Mouse (Mus musculus): Measurements from ENCODE around the gene Sox8.
A peak's percentile ranks its signal among the peaks of the same experiment; 100 is the strongest.

Gene Sox8

GRCm38 (mm10) chr17:25579332-25580047 lies 9.0 kb upstream of the Sox8 start:
- no peak for DNase-seq (ENCODE audit: low read depth, low spot score)

- DNase-seq (ENCODE audit: low read depth, low spot score) = peak; percentile 90
These were observed 8.4 kb upstream of the Sox8 start, which contains the start of gene Lmf1 for GRCm38 (mm10) chr17:25578920-25579319. TSS of gene Lmf1 (plus strand) at chr17:25579085.

- no peak for DNase-seq (ENCODE audit: low read depth, low spot score)
These were observed 7.2 kb upstream of the Sox8 start for GRCm38 (mm10) chr17:25577702-25578101.

- no peak for DNase-seq (ENCODE audit: low read depth, low spot score)
These were observed 6.8 kb upstream of the Sox8 start for GRCm38 (mm10) chr17:25577263-25577662.

- no peak for DNase-seq (ENCODE audit: low read depth, low spot score)
These were observed 5.5 kb upstream of the Sox8 start for GRCm38 (mm10) chr17:25576034-25576433.

GRCm38 (mm10) chr17:25575208-25575971 lies 4.9 kb upstream of the Sox8 start:
- DNase-seq (ENCODE audit: low read depth, low spot score) = no peak

- DNase-seq (ENCODE audit: low read depth, low spot score) = no peak
These were observed 951 bp upstream of the Sox8 start for GRCm38 (mm10) chr17:25571453-25571820.

- no peak for DNase-seq (ENCODE audit: low read depth, low spot score)
These were observed 446 bp downstream of the Sox8 start for GRCm38 (mm10) chr17:25569833-25570647.

- DNase-seq (ENCODE audit: low read depth, low spot score) = no peak
These were observed 1.6 kb downstream of the Sox8 start for GRCm38 (mm10) chr17:25568880-25569279.

GRCm38 (mm10) chr17:25568206-25568605 lies 2.3 kb downstream of the Sox8 start:
- DNase-seq (ENCODE audit: low read depth, low spot score) = no peak

GRCm38 (mm10) chr17:25567745-25568144 lies 2.7 kb downstream of the Sox8 start:
- peak; percentile 32 for DNase-seq (ENCODE audit: low read depth, low spot score)

- DNase-seq (ENCODE audit: low read depth, low spot score) = no peak
These were observed 3.2 kb downstream of the Sox8 start for GRCm38 (mm10) chr17:25567261-25567660.

GRCm38 (mm10) chr17:25565860-25566600 lies 4.5 kb downstream of the Sox8 start:
- DNase-seq (ENCODE audit: low read depth, low spot score) = no peak

GRCm38 (mm10) chr17:25565244-25565643 lies 5.2 kb downstream of the Sox8 start:
- no peak for DNase-seq (ENCODE audit: low read depth, low spot score)

GRCm38 (mm10) chr17:25564481-25564880 lies 6.0 kb downstream of the Sox8 start:
- DNase-seq (ENCODE audit: low read depth, low spot score) = no peak

GRCm38 (mm10) chr17:25561223-25562028 lies 9.1 kb downstream of the Sox8 start:
- no peak for DNase-seq (ENCODE audit: low read depth, low spot score)

- DNase-seq (ENCODE audit: low read depth, low spot score) = no peak
These were observed 9.8 kb downstream of the Sox8 start for GRCm38 (mm10) chr17:25560554-25561222.

- DNase-seq (ENCODE audit: low read depth, low spot score) = no peak
These were observed 10.9 kb downstream of the Sox8 start for GRCm38 (mm10) chr17:25559634-25560033.

GRCm38 (mm10) chr17:25556630-25557354 lies 13.7 kb downstream of the Sox8 start:
- DNase-seq (ENCODE audit: low read depth, low spot score) = no peak
